Mouse (Mus musculus) E14TG2a.4 (cell line): ENCODE data around the gene Surf4.

Experiments
- CTCF ChIP-seq: conservative IDR thresholded peaks from 2 replicates; pipeline ENCODE4 v1.5.1; 2014; ENCODE audit warnings: low read length
- POU5F1 ChIP-seq: IDR thresholded peaks from 2 replicates; pipeline ENCODE4 v1.6.1; 2014; ENCODE audit warnings: low read length, borderline replicate concordance

- TF ChIP-seq CTCF = no peak
- no peak for TF ChIP-seq POU5F1
These were observed 20.1 kb downstream of the Surf4 start for GRCm38 (mm10) chr2:26913416-26914147.
